Mouse (Mus musculus): ENCODE results near the gene Hivep3.

- TF ChIP-seq GATA1 (IDR thresholded peaks at IDR 0.05; ENCODE audit: low read depth, low read length) (no peak), TBP (IDR thresholded peaks at IDR 0.05; ENCODE audit: low read depth, low read length) (no peak), RAD21 (IDR thresholded peaks at IDR 0.05; ENCODE audit: low read depth, low read length) (no peak), NRF1 (IDR thresholded peaks at IDR 0.05; ENCODE audit: insufficient read depth, low read depth, low read length, poor library complexity, severe bottlenecking) (no peak), MYB (IDR thresholded peaks at IDR 0.05; ENCODE audit: low read depth, low read length) (no peak)
Measured at GRCm38 (mm10) chr4:119813500-119814184, 80.1 kb downstream of the Hivep3 start.

Measured in MEL (cell line).